Mouse (Mus musculus) E14TG2a.4 (cell line): ENCODE data around the gene Cyp2t4.

Experiments used
- CTCF ChIP-seq: conservative IDR thresholded peaks from 2 replicates; pipeline ENCODE4 v1.5.1; 2014; ENCODE audit warnings: low read length
- NANOG ChIP-seq: IDR thresholded peaks from 2 replicates; pipeline ENCODE4 v1.6.1; 2014; ENCODE audit warnings: borderline replicate concordance, low read length, mixed read lengths
- POU5F1 ChIP-seq: IDR thresholded peaks from 2 replicates; pipeline ENCODE4 v1.6.1; 2014; ENCODE audit warnings: low read length, borderline replicate concordance

GRCm38 (mm10) chr7:27189271-27189931, 35.9 kb downstream of the Cyp2t4 start:
- TF ChIP-seq CTCF (peak; percentile 47), NANOG (no peak), POU5F1 (no peak)
